Mouse (Mus musculus) kidney, embryonic 14.5 days (tissue): ENCODE measurements around the gene Zdhhc19. TPM values are rescaled to one million over a fixed set of nuclear protein-coding genes. Genes with fewer than 3 reads are reported as not detected.

Source experiments
- ATAC-seq: fragments of 200-750 bp; cut with Nextera tagmentation; 2 replicates; pipeline ENCODE4 v1.8.0; 2017; ENCODE audit warnings: moderate number of reproducible peaks, mild to moderate bottlenecking, moderate TSS enrichment, moderate library complexity; ENCODE audit not compliant: low FRiP score, low TSS enrichment
- H3K27ac ChIP-seq: fragments of 300-500 bp; sonication (generic); 2 replicates; pipeline ENCODE4 v1.5.1; 2014; ENCODE audit warnings: low read depth, mild to moderate bottlenecking, low read length, moderate library complexity, mixed read lengths
- H3K27me3 ChIP-seq: fragments of 300-500 bp; sonication (generic); 2 replicates; pipeline ENCODE4 v1.6.1; 2014; ENCODE audit warnings: mild to moderate bottlenecking, low read length; ENCODE audit not compliant: control insufficient read depth, insufficient read depth
- H3K36me3 ChIP-seq: fragments of 300-500 bp; sonication (generic); 2 replicates; pipeline ENCODE4 v1.6.1; 2014; ENCODE audit warnings: low read length, mixed read lengths; ENCODE audit not compliant: control insufficient read depth, insufficient read depth
- H3K4me1 ChIP-seq: fragments of 300-500 bp; sonication (generic); 2 replicates; pipeline ENCODE4 v1.6.1; 2014; ENCODE audit warnings: low read length, mixed read lengths; ENCODE audit not compliant: control insufficient read depth, insufficient read depth
- H3K4me2 ChIP-seq: fragments of 300-500 bp; sonication (generic); replicated peaks from 2 replicates; pipeline ENCODE4 v1.6.1; 2014; ENCODE audit warnings: low read depth, mild to moderate bottlenecking, low read length
- H3K4me3 ChIP-seq: fragments of 300-500 bp; sonication (generic); 2 replicates; pipeline ENCODE4 v1.5.1; 2014; ENCODE audit warnings: mild to moderate bottlenecking, low read length
- H3K9ac ChIP-seq: fragments of 300-500 bp; sonication (generic); 2 replicates; pipeline ENCODE4 v1.6.1; 2014; ENCODE audit warnings: low read depth, mild to moderate bottlenecking, low read length, moderate library complexity
- H3K9me3 ChIP-seq: fragments of 300-500 bp; sonication (generic); 2 replicates; pipeline ENCODE4 v1.6.1; 2016; ENCODE audit warnings: low read length; ENCODE audit not compliant: control insufficient read depth
- WGBS: fragments of 180-500 bp; shearing (Covaris S2); extraction: QIAGEN DNeasy Blood & Tissue Kit; methylation state at CpG from one replicate; pipeline ENCODE4 v1.1.7; 2014; 5-methylcytosine and 5-hydroxymethylcytosine counted together
- polyA plus RNA-seq: library from polyadenylated mRNA; unstranded; fragments of >200 nt; fragmentation: Nextera tagmentation; extraction: Ambion mirVana; gene quantifications from 2 replicates; pipeline ENCODE4 v1.2.1, GENCODE M21; 2014

Gene Zdhhc19
- polyA plus RNA-seq, 1 experiment from 2014 or later = not detected

GRCm38 (mm10) chr16:32517785-32518481 lies 21.9 kb downstream of the Zdhhc19 start:
- 92% methylated on average over 12 of the region's 12 CpGs for WGBS
- no peak for ATAC-seq
- Histone ChIP-seq H3K27ac (no peak overlapping the region), H3K36me3 (no peaks in the 10 kb centered on the region), H3K4me3 (no peak overlapping the region), H3K4me2 (no peak overlapping the region), H3K9ac (no peak overlapping the region), H3K4me1 (peaks cover 4% of the 10 kb centered on the region; the same call in 1 of the 2 replicates), H3K27me3 (no peaks in the 10 kb centered on the region), H3K9me3 (no peaks in the 10 kb centered on the region)

- Histone ChIP-seq H3K4me2 (no peak overlapping the region), H3K27me3 (no peaks in the 10 kb centered on the region), H3K9me3 (no peaks in the 10 kb centered on the region), H3K27ac (no peak overlapping the region), H3K9ac (no peak overlapping the region), H3K4me3 (no peak overlapping the region), H3K36me3 (no peaks in the 10 kb centered on the region), H3K4me1 (peaks cover 4% of the 10 kb centered on the region; the same call in 1 of the 2 replicates)
- 80% methylated on average over 15 of the region's 15 CpGs for WGBS
- ATAC-seq = no peak
Measured at GRCm38 (mm10) chr16:32519656-32520371, 23.7 kb downstream of the Zdhhc19 start.

GRCm38 (mm10) chr16:32520372-32520748 lies 24.3 kb downstream of the Zdhhc19 start:
- no peak overlapping the region for H3K4me3 ChIP-seq
- ATAC-seq = no peak

GRCm38 (mm10) chr16:32522578-32523194 lies 26.6 kb downstream of the Zdhhc19 start:
- Histone ChIP-seq H3K27ac (no peak overlapping the region), H3K27me3 (no peaks in the 10 kb centered on the region), H3K9ac (no peak overlapping the region), H3K4me3 (no peak overlapping the region), H3K9me3 (no peaks in the 10 kb centered on the region), H3K36me3 (no peaks in the 10 kb centered on the region), H3K4me1 (no peaks in the 10 kb centered on the region), H3K4me2 (no peak overlapping the region)
- ATAC-seq = no peak
- 80% methylated on average over 6 of the region's 6 CpGs for WGBS

More at GRCm38 (mm10) chr16:32520372-32520748, 24.3 kb downstream of the Zdhhc19 start:
- no peaks in the 10 kb centered on the region for H3K9me3 ChIP-seq
- no peak overlapping the region for H3K9ac ChIP-seq
- H3K27me3 ChIP-seq = no peaks in the 10 kb centered on the region
- no peak overlapping the region for H3K27ac ChIP-seq
- no peaks in the 10 kb centered on the region for H3K36me3 ChIP-seq
- H3K4me1 ChIP-seq = peaks cover 4% of the 10 kb centered on the region; the same call in 1 of the 2 replicates
- no peak overlapping the region for H3K4me2 ChIP-seq
- 71% methylated on average over 9 of the region's 9 CpGs for WGBS

- Histone ChIP-seq H3K9me3 (no peaks in the 10 kb centered on the region), H3K4me1 (no peaks in the 10 kb centered on the region), H3K4me3 (no peak overlapping the region), H3K27me3 (no peaks in the 10 kb centered on the region), H3K27ac (no peak overlapping the region), H3K4me2 (no peak overlapping the region), H3K9ac (no peak overlapping the region), H3K36me3 (no peaks in the 10 kb centered on the region)
- ATAC-seq = no peak
- WGBS = 47% methylated on average over 8 of the region's 8 CpGs
Measured at GRCm38 (mm10) chr16:32523462-32524243, 27.6 kb downstream of the Zdhhc19 start.

GRCm38 (mm10) chr16:32524244-32524615 lies 28.2 kb downstream of the Zdhhc19 start:
- ATAC-seq = no peak
- H3K4me2 ChIP-seq = no peak overlapping the region
- H3K4me1 ChIP-seq = no peaks in the 10 kb centered on the region
- no peaks in the 10 kb centered on the region for H3K27me3 ChIP-seq
- H3K9ac ChIP-seq = no peak overlapping the region
- H3K4me3 ChIP-seq = no peak overlapping the region
- WGBS = 42% methylated on average over 5 of the region's 5 CpGs
- H3K36me3 ChIP-seq = no peaks in the 10 kb centered on the region
- no peaks in the 10 kb centered on the region for H3K9me3 ChIP-seq
- H3K27ac ChIP-seq = no peak overlapping the region

GRCm38 (mm10) chr16:32526906-32527305 lies 30.8 kb downstream of the Zdhhc19 start:
- WGBS = 65% methylated on average over 7 of the region's 7 CpGs

GRCm38 (mm10) chr16:32532878-32533826 lies 37.1 kb downstream of the Zdhhc19 start:
- no peak overlapping the region for H3K9ac ChIP-seq
- no peak overlapping the region for H3K4me2 ChIP-seq
- no peak overlapping the region for H3K27ac ChIP-seq
- H3K4me1 ChIP-seq = peaks cover 14% of the 10 kb centered on the region; the same call in 1 of the 2 replicates
- no peak for ATAC-seq
- WGBS = 74% methylated on average over 18 of the region's 18 CpGs
- peaks cover 4% of the 10 kb centered on the region; the same call in 1 of the 2 replicates for H3K9me3 ChIP-seq
- no peak overlapping the region for H3K4me3 ChIP-seq
- H3K27me3 ChIP-seq = no peaks in the 10 kb centered on the region
- no peaks in the 10 kb centered on the region for H3K36me3 ChIP-seq

More at GRCm38 (mm10) chr16:32526906-32527305, 30.8 kb downstream of the Zdhhc19 start:
- no peak overlapping the region for H3K4me3 ChIP-seq
- H3K36me3 ChIP-seq = no peaks in the 10 kb centered on the region
- H3K9me3 ChIP-seq = peaks cover 4% of the 10 kb centered on the region; the same call in 1 of the 2 replicates
- H3K27ac ChIP-seq = no peak overlapping the region
- H3K4me1 ChIP-seq = no peaks in the 10 kb centered on the region
- no peak overlapping the region for H3K4me2 ChIP-seq
- H3K27me3 ChIP-seq = no peaks in the 10 kb centered on the region
- H3K9ac ChIP-seq = no peak overlapping the region
- ATAC-seq = no peak
